Mouse (Mus musculus) ES-E14 (cell line): ENCODE measurements around the gene Cgnl1.

ENCODE experiments used
- HCFC1 ChIP-seq: IDR thresholded peaks from 2 replicates; pipeline ENCODE4 v1.6.1; 2012; ENCODE audit warnings: low read length, inconsistent platforms, borderline replicate concordance; ENCODE audit not compliant: insufficient read depth
- MAFK ChIP-seq: IDR thresholded peaks from 2 replicates; pipeline ENCODE4 v1.6.1; 2014; ENCODE audit warnings: mild to moderate bottlenecking, low read depth, low read length, inconsistent platforms; ENCODE audit not compliant: insufficient read depth
- ZC3H11A ChIP-seq: IDR thresholded peaks from 2 replicates; pipeline ENCODE4 v1.6.1; 2012; ENCODE audit warnings: low read depth, mild to moderate bottlenecking, inconsistent platforms, low read length, borderline replicate concordance
- ZNF384 ChIP-seq: IDR thresholded peaks from 2 replicates; pipeline ENCODE4 v1.6.1; 2012; ENCODE audit warnings: low read depth, low read length, inconsistent platforms

DNA sequence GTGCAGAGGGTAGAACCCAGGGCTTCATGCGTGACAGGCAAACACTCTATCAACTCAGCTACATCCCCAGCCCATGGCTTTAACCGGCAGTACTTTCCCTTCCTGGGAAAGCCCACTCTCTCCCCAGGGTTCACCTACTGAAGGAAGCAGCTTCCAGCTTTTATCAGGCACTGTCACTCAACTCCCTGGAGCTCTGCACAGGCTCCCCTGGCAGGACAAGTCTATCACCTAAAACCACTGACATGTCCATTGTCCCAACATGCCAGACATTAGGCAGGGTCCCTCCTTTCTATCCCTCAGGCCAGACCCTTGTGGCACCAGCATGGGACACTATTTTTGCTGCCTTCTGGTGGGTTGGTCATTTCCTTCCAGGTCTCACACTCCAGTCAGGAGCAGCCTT is 37.8 kb downstream of the Cgnl1 start:
- TF ChIP-seq ZNF384 (no peak), ZC3H11A (no peak), MAFK (no peak), HCFC1 (no peak)
